Mouse (Mus musculus) testis, postnatal 10 days (tissue): ENCODE measurements around the gene Hsd17b14.

Source experiments
- DNase-seq: peaks from one replicate; pipeline ENCODE4 v3.0.0; 2021; ENCODE audit warnings: low spot score

The Hsd17b14 gene

DNA sequence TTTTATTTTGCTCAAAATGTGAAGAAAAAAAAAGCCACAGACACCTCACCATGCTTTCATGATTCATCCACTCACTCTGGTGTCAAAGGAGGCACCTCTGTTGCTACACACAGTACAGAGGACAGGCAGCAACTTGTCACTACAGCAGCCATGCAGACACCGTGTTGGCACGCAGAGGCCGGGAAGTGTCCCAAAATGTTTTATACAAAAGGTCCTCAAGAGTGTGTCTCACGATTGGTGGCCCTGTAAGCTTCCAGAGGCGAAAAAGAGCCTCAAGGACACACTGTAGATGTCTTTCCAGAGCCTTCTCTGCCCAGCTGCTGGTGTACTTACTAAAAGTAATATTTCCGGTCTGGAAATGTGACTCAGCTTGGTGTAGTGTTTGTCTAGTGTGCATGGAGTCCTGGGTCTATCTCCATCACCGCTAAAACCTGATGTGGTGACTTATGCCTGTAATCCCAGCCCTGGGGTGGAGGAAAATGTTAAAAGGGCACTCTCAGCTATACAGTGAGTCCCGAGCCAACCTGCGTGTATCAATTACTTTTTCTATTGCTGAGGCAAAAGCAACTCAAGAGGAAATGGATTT is 51.1 kb downstream of the Hsd17b14 start:
- DNase-seq: peak; percentile 43

DNA sequence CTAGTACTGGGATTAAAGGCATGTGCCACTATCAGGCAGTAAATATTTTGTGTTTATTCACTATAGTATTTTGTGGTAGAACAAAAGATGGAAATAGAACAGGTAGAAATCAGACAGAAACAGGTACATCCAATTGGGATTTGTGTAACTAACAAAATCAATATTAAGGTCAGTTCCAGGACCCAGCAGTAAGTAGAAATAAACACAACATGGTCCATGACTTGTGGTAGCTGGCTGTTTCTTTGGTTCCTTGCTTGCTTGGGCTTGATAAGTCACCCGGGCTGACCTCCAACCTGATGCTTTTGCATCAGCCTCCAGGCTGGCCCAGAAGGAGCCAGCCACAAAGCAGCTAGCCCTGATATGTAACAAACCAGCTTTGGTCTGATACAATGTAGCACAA is 54.8 kb downstream of the Hsd17b14 start:
- DNase-seq: no peak

DNA sequence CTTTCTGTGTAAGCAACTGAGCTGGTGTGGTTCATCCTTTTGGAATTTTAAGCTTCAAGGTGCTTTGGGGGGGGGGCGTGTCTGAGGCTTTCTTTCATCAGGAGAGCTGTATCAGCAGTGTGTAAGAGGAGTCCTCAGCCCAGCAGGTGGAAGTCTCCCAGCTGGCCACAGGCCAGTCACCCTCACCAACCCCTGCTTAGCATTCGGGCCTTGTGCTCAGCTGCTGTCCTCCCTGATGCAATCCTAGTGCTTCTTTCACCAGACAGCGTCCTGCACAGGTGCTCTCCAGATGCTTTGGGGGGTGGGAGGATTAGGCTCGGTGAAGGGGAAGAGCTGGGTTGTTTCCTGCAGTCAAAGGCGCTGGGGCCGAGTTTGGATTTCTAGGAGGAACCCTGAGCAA is 61.6 kb downstream of the Hsd17b14 start:
- peak; percentile 61 for DNase-seq

DNA sequence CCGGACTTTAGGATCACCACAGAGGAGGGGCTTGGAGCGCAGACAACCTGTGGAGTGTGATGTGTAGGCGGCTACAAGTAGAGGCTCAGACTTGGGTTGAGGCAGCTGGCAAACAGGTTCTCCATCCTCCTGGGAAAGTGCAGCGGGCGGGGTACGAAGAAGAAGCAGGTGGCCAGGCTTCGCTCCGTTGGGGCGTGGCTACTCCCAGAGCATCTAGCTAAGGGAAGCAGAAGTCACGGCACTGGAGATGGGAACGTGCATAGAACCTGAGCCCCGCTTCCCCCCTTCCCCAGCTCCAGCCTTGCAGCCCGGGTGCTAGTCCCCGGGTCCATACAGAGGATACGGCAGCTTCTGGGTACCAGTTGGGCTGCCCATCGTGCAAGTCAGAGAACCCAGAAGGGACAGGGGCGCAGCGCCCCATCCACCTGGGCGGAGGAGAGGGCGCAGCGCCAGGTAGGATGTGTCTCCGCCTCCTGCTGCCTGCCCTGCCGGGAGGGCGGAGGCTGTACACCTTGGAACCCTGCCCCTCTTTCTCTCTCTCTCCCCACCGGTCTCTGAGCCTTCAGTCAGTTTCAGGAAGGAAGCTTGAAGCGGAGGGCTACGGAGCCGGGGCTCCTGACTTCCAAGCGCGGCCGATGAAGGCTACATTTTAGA is 62.5 kb downstream of the Hsd17b14 start, which contains the start of gene Fut1:
Gene Fut1, plus strand, starts transcription at position 248 of the 654 bp plus-strand sequence.
- peak; percentile 46 for DNase-seq
